Mouse (Mus musculus): Measurements from ENCODE around the gene U2af1. TPM values are rescaled to one million over a fixed set of nuclear protein-coding genes. Genes with fewer than 3 reads are reported as not detected.

The U2af1 gene
- polyA plus RNA-seq, 1 experiment from 2014 or later: 476 TPM

DNA sequence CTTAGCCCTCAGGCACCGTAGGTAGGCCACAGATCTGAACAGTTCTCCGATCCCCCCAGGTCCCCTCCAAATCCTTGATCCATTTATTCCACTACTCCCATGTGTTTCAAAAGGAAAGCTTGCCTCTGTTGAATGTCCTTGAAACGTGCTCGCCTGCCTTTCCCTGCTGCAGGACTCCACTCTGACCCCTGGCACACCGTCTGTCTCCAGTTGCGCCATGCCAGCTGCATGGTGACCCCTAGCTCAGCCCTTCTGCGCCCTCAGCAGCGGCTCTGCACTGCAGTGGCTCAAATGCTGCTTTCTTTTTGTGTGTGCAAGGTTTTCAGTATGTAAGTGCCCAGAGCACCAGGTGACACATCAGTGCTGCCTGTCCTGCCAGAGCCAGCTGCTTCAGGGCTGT is 60.1 kb downstream of the U2af1 start:
- no peaks in the 10 kb centered on the region for H3K9me3 ChIP-seq (replicated peaks)
- no peaks in the 10 kb centered on the region for H3K27me3 ChIP-seq (ENCODE audit: low read depth, poor library complexity, severe bottlenecking)
- no peak overlapping the region for H3K4me3 ChIP-seq
- H3K27ac ChIP-seq (replicated peaks): no peak overlapping the region
- no peak for DNase-seq (ENCODE audit: low spot score)
- no peaks in the 10 kb centered on the region for H3K4me1 ChIP-seq
- 90% methylated on average over 8 of the region's 8 CpGs for WGBS
- peaks cover 46% of the 10 kb centered on the region for H3K36me3 ChIP-seq

DNA sequence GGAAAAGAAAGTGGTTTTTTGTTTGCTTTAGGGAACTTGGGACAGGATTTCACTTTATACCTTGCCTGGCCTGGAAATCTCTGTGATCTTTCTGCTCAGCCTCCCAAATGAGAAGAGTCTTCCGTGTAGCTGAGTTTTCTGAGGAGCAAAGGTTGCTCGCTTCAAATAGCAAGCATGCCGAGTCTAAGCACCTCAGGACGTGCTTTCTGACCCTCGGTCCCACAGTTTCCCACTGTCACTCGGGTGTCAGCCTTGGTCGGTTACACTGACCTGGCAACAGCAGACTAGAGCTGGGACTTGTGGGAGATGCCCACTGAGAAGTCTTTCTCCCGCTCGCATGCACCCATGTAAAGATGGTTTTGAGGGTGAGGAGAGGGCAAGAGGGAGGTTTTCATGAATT is 60.7 kb downstream of the U2af1 start:
- Histone ChIP-seq H3K27me3 (ENCODE audit: low read depth, poor library complexity, severe bottlenecking) (no peaks in the 10 kb centered on the region), H3K27ac (replicated peaks) (no peak overlapping the region), H3K9me3 (replicated peaks) (no peaks in the 10 kb centered on the region), H3K4me3 (no peak overlapping the region), H3K36me3 (peaks cover 40% of the 10 kb centered on the region), H3K4me1 (no peaks in the 10 kb centered on the region)
- 92% methylated on average over 9 of the region's 9 CpGs for WGBS
- no peak for DNase-seq (ENCODE audit: low spot score)

Other genes starting within 250 kb of the U2af1 start
- 70.2 and 76.7 TPM in 2 replicates for gene Wdr4, start 138.9 kb downstream of the U2af1 start, polyA plus RNA-seq (2016; fragmentation: Nextera tagmentation; extraction: Ambion mirVana)
- gene Ndufv3, start 138.8 kb downstream of the U2af1 start, polyA plus RNA-seq (2016; fragmentation: Nextera tagmentation; extraction: Ambion mirVana): 249 and 258 TPM in 2 replicates
- gene Pknox1, start 94.2 kb downstream of the U2af1 start, polyA plus RNA-seq (2016; fragmentation: Nextera tagmentation; extraction: Ambion mirVana): 17.5 and 18.0 TPM in 2 replicates
- gene Cbs, start 21.7 kb downstream of the U2af1 start, polyA plus RNA-seq (2016; fragmentation: Nextera tagmentation; extraction: Ambion mirVana): 0.94 and 1.9 TPM in 2 replicates
- not detected in 2 replicates for gene Cryaa, start 18.9 kb upstream of the U2af1 start, polyA plus RNA-seq (2016; fragmentation: Nextera tagmentation; extraction: Ambion mirVana)
- 9.2 TPM in 2 replicates for gene Sik1, start 196.9 kb upstream of the U2af1 start, polyA plus RNA-seq (2016; fragmentation: Nextera tagmentation; extraction: Ambion mirVana)

Data from midbrain, embryonic 10.5 days (tissue).